Comparison of ENCODE assay signal across 8 mouse cellular contexts in genomic region chr14:37355968-37356704, GRCm38 (mm10).
DNase-seq lines count a peak whose midpoint lies in the region; ATAC-seq and TF ChIP-seq lines count a peak whose summit lies in the region.

No protein-coding gene starts in this region.

- no peaks in the 10 kb centered on the region for H3K9me3 ChIP-seq in kidney, embryonic 16.5 days (ENCODE audit: low read length)
- no peaks in the 10 kb centered on the region for H3K9me3 ChIP-seq in limb, embryonic 14.5 days (ENCODE audit: control insufficient read depth, low read length)
- H3K9me3 ChIP-seq in neural tube, embryonic 15.5 days (replicated peaks) = no peaks in the 10 kb centered on the region

- peak; percentile 3 for DNase-seq in thymus, adult 2 months
- DNase-seq in thymus, adult 18-20 months = no peak
- peak; percentile 75 to 80 for DNase-seq in cerebellum, postnatal 36 days
- peak; percentile 9 for DNase-seq in gastrocnemius, postnatal 14 days
- DNase-seq in limb, embryonic 14.5 days (ENCODE audit: low spot score) = peak; percentile 8
- peak; percentile 47 for DNase-seq in urinary bladder, postnatal 25 days (ENCODE audit: low spot score)

- no peak overlapping the region for H3K27ac ChIP-seq in thymus, adult 2 months (ENCODE audit: control insufficient read depth, insufficient read depth, low read length)
- no peak overlapping the region for H3K27ac ChIP-seq in kidney, embryonic 16.5 days (ENCODE audit: low read length)
- H3K27ac ChIP-seq in limb, embryonic 14.5 days (replicated peaks; ENCODE audit: low read depth, low read length) = no peak overlapping the region
- H3K27ac ChIP-seq in neural tube, embryonic 15.5 days (replicated peaks) = no peak overlapping the region

- no peaks in the 10 kb centered on the region for H3K27me3 ChIP-seq in thymus, adult 2 months (ENCODE audit: control insufficient read depth, insufficient read depth, low read length)
- no peaks in the 10 kb centered on the region for H3K27me3 ChIP-seq in kidney, embryonic 16.5 days (ENCODE audit: insufficient read depth, low read length)
- no peaks in the 10 kb centered on the region for H3K27me3 ChIP-seq in limb, embryonic 14.5 days (ENCODE audit: control insufficient read depth, insufficient read depth, low read length)
- no peaks in the 10 kb centered on the region for H3K27me3 ChIP-seq in neural tube, embryonic 15.5 days (replicated peaks)

- WGBS in thymus, adult 2 months = 40% methylated on average over 9 of the region's 9 CpGs
- 25% methylated on average over 9 of the region's 9 CpGs for WGBS in kidney, embryonic 16.5 days
- 40% methylated on average over 9 of the region's 9 CpGs for WGBS in limb, embryonic 14.5 days
- WGBS in neural tube, embryonic 15.5 days = 36% methylated on average over 9 of the region's 9 CpGs

- H3K4me1 ChIP-seq in thymus, adult 2 months (replicated peaks; ENCODE audit: control insufficient read depth, insufficient read depth, low read length) = no peaks in the 10 kb centered on the region
- H3K4me1 ChIP-seq in kidney, embryonic 16.5 days (ENCODE audit: insufficient read depth, low read length) = no peaks in the 10 kb centered on the region
- no peaks in the 10 kb centered on the region for H3K4me1 ChIP-seq in limb, embryonic 14.5 days (ENCODE audit: control insufficient read depth, insufficient read depth, low read length)
- H3K4me1 ChIP-seq in neural tube, embryonic 15.5 days = peaks cover 4% of the 10 kb centered on the region; the same call in 1 of the 2 replicates

- intact Hi-C loops in gastrocnemius, postnatal 14 days (cut with DNase I; ENCODE audit: low total_unique reads) = no loop called here

- no peaks in the 10 kb centered on the region for H3K36me3 ChIP-seq in thymus, adult 2 months (ENCODE audit: control insufficient read depth, insufficient read depth, low read length)
- no peaks in the 10 kb centered on the region for H3K36me3 ChIP-seq in kidney, embryonic 16.5 days (ENCODE audit: insufficient read depth, low read length)
- no peaks in the 10 kb centered on the region for H3K36me3 ChIP-seq in limb, embryonic 14.5 days (ENCODE audit: control insufficient read depth, insufficient read depth, low read length)
- H3K36me3 ChIP-seq in neural tube, embryonic 15.5 days = no peaks in the 10 kb centered on the region

- ATAC-seq in kidney, embryonic 16.5 days (ENCODE audit: low FRiP score, low TSS enrichment) = peak; percentile 92
- ATAC-seq in limb, embryonic 14.5 days (ENCODE audit: low FRiP score, low read depth) = no peak
- ATAC-seq in neural tube, embryonic 15.5 days (ENCODE audit: low FRiP score) = peak; percentile 83

- no peak overlapping the region for H3K4me3 ChIP-seq in thymus, adult 2 months (ENCODE audit: control insufficient read depth, insufficient read depth, low read length)
- no peak overlapping the region for H3K4me3 ChIP-seq in kidney, embryonic 16.5 days (ENCODE audit: low read length)
- no peak overlapping the region for H3K4me3 ChIP-seq in limb, embryonic 14.5 days (replicated peaks; ENCODE audit: low read length)
- H3K4me3 ChIP-seq in neural tube, embryonic 15.5 days (replicated peaks) = no peak overlapping the region

- no peak overlapping the region for H3K9ac ChIP-seq in kidney, embryonic 16.5 days (replicated peaks; ENCODE audit: low read length)
- H3K9ac ChIP-seq in limb, embryonic 14.5 days (ENCODE audit: low read depth, low read length, severe bottlenecking) = no peak overlapping the region
- H3K9ac ChIP-seq in neural tube, embryonic 15.5 days (replicated peaks) = no peak overlapping the region

- TF ChIP-seq POLR2A in thymus, adult 2 months (IDR thresholded peaks at IDR 0.05; ENCODE audit: control insufficient read depth, extremely low read depth, insufficient read depth, low read length, poor library complexity) = no peak
- TF ChIP-seq POLR2A in limb, embryonic 14.5 days (IDR thresholded peaks at IDR 0.05; ENCODE audit: borderline replicate concordance, extremely low read depth, insufficient read depth, insufficient read length) = no peak

- TF ChIP-seq CTCF in thymus, adult 2 months (IDR thresholded peaks at IDR 0.05; ENCODE audit: borderline replicate concordance, control insufficient read depth, extremely low read depth, insufficient read depth, low read length, poor library complexity) = no peak

- H3K4me2 ChIP-seq in kidney, embryonic 16.5 days (replicated peaks; ENCODE audit: low read depth, low read length) = no peak overlapping the region
- no peak overlapping the region for H3K4me2 ChIP-seq in limb, embryonic 14.5 days (replicated peaks; ENCODE audit: low read depth, low read length, severe bottlenecking)
- H3K4me2 ChIP-seq in neural tube, embryonic 15.5 days = no peak overlapping the region

Comparison
In these comparisons a context has a peak if more than half of its experiments do, and no peak if none do; other contexts are left out.
1. DNase-seq: peak in thymus, adult 2 months (single experiment), cerebellum, postnatal 36 days (2 of 2), gastrocnemius, postnatal 14 days (single experiment), limb, embryonic 14.5 days (single experiment) and urinary bladder, postnatal 25 days (single experiment); none in thymus, adult 18-20 months (0 of 2).